Mouse (Mus musculus) layer of hippocampus, adult 18-20 months (tissue): ENCODE results near the gene P2ry12. TPM values are rescaled to one million over a fixed set of nuclear protein-coding genes. Genes with fewer than 3 reads are reported as not detected.

Experiments used
- DNase-seq, 2 experiments: peaks; one replicate each; pipeline ENCODE4 v3.0.0; 2022; ENCODE audit warnings: low spot score in 2 of 2
- total RNA-seq, 2 experiments: library from RNA; stranded (reverse); gene quantifications; 2 replicates each; pipeline ENCODE4 v1.2.3; 2021

Gene P2ry12
- total RNA-seq, 2 experiments from 2014 or later: 42.4 to 44.3 TPM

DNA sequence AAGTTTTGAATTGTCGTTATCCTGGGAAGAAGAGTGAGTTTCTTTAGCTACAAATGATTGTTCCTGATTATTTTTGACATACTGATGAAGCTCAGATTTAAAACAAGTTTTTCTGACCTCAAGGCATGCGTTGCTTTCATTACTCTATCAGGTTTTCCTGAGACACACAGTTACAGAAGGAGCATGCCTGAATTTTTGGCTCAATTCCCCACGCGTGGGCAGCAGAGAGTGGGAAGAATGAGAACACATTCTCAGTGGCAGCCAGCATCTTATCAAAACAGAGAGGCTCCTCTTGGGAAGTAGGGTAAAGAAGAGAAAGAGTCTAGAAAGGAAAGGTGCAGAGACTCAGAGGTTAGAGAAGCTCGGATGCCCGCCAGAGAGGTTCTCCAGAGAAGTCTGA lies 19.3 kb downstream of the P2ry12 start:
- DNase-seq: peak; percentile 77 to 86

GRCm38 (mm10) chr3:59234878-59235277 lies 27.8 kb downstream of the P2ry12 start:
- no peak for DNase-seq

DNA sequence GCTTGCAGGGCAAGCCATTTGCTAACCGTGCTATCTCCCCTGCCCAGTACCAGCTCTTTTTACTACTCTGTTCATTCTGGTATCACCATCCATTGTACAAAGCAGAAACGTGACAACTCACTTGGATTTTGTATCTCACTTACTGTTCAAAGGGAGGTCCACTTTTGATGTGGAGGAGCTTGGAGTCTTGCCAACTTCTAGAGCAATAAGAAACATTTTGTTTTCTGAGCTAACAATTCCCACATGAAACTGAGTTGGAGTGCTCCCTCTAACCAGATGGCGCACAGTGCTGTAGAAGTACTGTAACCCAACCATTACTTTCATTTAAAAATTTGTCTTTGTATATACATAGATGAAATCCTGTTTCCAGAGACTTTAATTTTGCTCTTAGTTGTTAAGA lies 31.8 kb downstream of the P2ry12 start:
- DNase-seq: peak; percentile 50 to 82

DNA sequence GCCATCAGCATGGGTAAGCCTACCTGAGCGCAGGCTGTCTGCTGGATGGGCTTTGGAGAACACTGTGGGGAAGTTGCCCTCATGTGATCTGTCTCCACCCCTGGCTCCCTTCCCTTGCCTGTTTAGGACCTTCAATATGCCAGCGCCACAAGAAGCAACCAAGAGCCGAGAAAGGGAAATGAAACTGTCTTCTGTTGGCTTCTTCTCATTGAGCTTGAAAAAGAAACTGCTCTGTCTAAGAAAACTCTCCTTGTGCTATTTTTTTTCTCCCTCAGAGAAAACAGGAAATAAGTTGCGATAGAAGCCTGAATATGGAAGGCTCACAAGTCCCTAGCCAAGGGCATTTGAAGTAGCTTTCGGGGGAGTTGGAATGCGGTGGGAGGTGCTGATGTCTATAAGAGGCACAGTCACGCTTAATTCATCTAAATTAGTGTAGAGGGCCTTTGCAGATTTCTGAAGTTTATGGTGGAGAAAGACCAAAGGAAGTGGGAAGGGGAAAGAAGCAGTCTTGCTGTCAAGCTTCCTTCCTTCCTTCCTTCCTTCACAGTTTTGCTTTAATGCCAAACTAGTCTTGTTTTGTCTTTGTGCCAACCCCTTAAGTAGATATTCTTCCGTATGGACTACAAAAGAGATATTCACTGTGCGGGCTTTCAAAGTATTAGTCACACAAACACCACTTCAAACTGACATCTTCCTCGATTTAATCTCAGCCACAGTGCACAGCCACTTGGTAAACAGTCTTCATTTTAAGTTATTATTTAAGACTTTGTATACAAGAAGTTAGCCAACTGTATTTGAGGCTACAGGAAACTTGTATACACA lies 33.7 kb downstream of the P2ry12 start:
- DNase-seq: no peak

- no peak for DNase-seq
These were observed 35.0 kb downstream of the P2ry12 start for GRCm38 (mm10) chr3:59227696-59228095.

DNA sequence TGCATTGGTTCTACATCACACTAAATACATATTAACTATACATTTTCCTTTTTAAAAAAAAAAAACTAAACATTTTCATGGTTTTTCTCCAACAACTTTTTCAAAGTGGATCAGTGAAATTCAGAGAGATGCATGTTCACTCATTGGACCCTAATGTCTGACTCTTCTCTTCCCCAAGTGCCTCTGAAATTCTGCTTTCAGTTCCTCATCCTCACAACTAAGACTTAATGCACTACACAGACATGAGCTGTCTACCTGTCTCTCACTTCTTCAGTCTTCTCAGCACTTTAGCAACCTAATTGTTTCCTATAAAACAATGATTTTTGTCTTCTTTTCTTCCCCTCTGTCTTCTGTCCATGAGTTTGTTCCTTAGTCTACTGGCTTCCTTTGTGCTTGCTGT lies 37.3 kb downstream of the P2ry12 start:
- no peak for DNase-seq

- DNase-seq: no peak
These were observed 40.4 kb downstream of the P2ry12 start for GRCm38 (mm10) chr3:59222303-59222702.

- no peak for DNase-seq
These were observed 43.3 kb downstream of the P2ry12 start for GRCm38 (mm10) chr3:59219326-59219725.

DNA sequence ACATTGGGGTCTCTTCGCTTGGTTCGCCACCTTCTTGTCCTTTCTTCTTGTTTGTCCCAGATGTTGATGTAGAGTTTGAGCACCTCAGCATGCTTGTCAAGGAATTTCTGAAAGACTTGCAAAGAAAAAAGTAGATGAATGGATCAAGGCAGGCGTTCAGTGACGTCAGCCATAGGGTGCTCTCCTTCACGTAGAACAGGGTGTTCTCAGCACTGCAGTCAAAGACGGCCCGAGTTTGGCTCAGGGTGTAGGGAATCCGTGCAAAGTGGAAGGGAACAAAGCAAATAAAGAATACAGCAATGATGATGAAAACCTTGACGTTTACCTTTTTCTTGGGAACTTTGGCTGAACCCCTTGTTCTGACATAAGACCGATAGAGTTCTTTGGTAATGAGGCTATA lies 45.5 kb downstream of the P2ry12 start:
- DNase-seq: no peak

- no peak for DNase-seq
These were observed 50.3 kb downstream of the P2ry12 start for GRCm38 (mm10) chr3:59212404-59212803.

GRCm38 (mm10) chr3:59211784-59212183 lies 50.9 kb downstream of the P2ry12 start:
- no peak for DNase-seq

GRCm38 (mm10) chr3:59210727-59211126 lies 51.9 kb downstream of the P2ry12 start, which contains the start of gene P2ry13:
Gene P2ry13 (minus strand): TSS chr3:59210882.
- DNase-seq: no peak

DNA sequence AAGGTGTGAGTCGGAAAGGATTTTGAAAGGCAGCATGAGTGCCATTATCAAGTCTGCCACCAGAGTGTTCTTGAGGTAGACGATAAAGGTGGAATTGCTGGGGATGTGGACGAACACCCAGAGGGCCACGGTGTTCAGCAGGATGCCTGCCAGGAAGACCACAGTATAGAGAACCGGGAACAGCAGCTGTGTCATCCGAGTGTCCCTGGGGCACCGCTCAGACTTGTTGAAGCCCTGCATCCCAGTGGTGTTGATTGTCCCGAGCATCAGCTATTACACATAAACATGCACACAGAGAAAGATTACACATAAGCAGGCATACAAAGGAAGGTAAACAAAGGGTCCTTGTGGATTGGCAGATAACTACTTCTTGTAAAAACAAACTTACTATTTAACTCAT lies 52.6 kb downstream of the P2ry12 start:
- DNase-seq: no peak

GRCm38 (mm10) chr3:59208650-59209548 lies 53.8 kb downstream of the P2ry12 start:
- DNase-seq: peak in 1 of 2 experiments; percentile 83

DNA sequence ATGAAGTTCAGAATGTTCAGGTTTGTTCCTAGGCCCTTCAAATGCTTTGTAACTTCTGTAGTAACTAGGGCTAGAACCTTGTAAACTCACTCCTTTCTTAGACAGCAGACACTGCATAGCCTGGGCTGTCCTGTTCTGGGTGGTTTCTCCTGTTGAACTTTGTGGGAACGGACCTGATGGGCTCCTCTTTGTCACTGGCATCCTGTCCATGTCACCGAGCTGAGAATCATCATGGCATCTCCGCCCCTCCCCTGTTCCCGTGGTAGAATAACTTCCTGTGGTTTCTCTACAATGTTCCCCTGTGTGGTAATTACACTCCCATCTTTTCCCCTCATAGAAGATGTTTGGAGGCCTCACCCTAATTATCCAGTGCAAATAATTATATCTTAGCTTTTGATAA lies 56.7 kb downstream of the P2ry12 start:
- no peak for DNase-seq

- no peak for DNase-seq
These were observed 57.8 kb downstream of the P2ry12 start for GRCm38 (mm10) chr3:59204719-59205503.

DNA sequence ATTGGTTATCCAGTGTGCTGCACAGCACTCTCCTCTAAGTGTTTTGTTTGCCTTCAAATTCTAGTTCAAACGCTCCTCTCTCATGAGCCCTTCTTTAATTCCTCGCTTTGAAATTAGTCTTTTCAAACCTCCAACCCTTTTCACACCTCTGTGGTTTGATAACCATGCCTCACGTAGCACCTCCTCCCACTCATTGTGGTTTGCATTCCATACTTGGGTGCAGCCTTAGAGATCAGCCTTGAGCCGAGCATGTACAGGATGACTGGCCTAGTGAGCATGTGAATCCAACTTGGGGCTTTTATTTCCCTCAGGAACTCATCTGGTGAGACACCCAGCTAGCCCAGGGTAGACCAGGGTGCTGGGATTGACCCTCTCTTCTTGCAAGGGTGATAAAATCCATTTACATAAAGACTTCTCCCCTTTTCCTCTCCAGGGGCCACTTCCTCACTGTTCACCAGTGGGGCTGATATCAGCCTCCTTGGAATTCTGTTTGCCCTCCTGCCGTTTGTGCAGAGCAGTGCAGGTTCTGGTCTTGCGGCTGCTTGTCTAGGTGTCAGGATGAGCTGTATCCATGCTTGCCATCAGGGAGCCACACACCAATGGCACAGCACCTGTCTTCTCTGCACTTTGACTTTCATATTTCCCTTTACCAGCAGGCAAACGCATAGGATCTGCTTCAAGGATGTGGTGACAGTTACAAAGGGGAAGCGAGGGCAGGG lies 58.7 kb downstream of the P2ry12 start:
- no peak for DNase-seq

GRCm38 (mm10) chr3:59197329-59197948 lies 65.2 kb downstream of the P2ry12 start:
- no peak for DNase-seq

GRCm38 (mm10) chr3:59194938-59195337 lies 67.7 kb downstream of the P2ry12 start, which contains the start of gene Gpr87:
Gene Gpr87 (minus strand): TSS chr3:59195104.
- DNase-seq: no peak

DNA sequence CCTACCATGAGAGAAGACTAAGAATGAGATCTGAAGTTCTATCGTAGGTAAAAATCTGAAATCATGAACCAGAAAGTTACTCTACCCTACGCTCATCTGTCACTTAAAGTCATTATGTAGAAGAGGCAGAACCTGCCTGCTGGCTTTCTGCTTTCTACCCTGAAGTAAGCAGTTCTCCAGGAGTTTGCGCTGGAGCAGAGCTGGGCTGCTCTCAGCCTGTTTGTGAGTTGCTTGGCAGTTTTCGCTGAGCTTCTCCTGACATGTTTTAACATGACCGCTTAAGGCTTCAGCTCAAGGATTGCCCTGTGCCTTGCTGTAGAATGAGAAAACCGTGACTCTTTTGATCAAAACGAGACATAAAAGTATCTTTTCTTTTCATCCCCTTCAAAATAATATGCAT lies 68.6 kb downstream of the P2ry12 start:
- no peak for DNase-seq
